Mouse (Mus musculus): ENCODE measurements around the gene Hhat. TPM values are rescaled to one million over a fixed set of nuclear protein-coding genes. Genes with fewer than 3 reads are reported as not detected.

Hhat gene
- polyA plus RNA-seq, 1 experiment from 2014 or later = 8.0 TPM

DNA sequence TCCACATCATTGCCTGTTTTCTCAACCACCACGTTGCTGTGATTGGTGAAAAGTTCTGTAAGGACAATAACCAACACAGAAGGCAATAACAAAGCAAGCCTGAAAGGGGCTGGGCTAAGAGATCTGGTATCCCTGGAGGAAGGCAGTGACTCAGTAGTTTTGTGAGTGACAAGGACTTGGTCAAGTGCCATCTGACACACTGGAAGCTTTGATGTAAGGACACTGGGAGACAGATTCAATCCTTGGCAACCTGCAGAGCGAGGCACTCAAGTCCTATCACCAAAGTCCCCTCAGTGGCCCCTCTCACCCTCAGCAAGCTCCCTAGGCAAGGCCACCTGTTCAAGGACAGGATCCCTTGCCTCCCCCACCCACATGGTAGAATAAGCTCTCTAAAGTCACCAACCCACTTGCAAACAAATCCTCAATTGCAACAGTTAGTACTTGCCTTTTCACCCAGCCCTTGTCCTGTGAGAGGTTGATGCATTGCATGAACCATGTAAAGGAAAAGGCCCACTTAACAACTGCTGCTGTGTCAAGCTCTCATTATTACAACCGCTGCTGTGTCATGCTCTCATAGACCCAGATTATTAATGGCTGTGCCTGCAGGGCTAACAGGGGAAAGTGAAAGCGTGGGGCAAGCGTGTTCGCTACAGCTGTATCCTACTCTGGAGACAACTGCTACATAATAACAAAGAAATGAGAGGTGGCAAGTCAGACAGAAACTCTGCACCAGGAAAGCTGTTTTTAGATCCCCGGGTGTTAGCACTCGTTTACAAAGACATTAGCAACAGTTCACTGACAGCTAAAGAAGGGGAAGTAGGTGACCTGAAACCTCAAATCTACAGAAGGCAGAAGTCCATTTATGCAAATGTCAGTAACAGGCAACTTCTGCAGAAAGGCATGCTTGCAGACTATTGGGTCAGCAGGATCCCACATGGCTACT, 18.1 kb downstream of the Hhat start:
- Histone ChIP-seq H3K4me2 (replicated peaks; ENCODE audit: low read depth, low read length) (peak overlapping the region; percentile 12; the same call in 1 of the 2 replicates), H3K4me1 (replicated peaks; ENCODE audit: control insufficient read depth, insufficient read depth, low read length) (peaks cover 5% of the 10 kb centered on the region; the same call in 1 of the 2 replicates), H3K36me3 (ENCODE audit: control insufficient read depth, insufficient read depth, low read length) (no peaks in the 10 kb centered on the region), H3K4me3 (ENCODE audit: low read depth, low read length) (no peak overlapping the region), H3K27ac (ENCODE audit: low read depth, low read length) (peak overlapping the region; percentile 42; the same call in 1 of the 2 replicates), H3K9me3 (ENCODE audit: control insufficient read depth, low read length) (no peaks in the 10 kb centered on the region), H3K27me3 (ENCODE audit: control insufficient read depth, insufficient read depth, low read length) (no peaks in the 10 kb centered on the region), H3K9ac (ENCODE audit: low read depth, low read length) (0 out of 2 replicates have a peak overlapping the region, but pooled peaks have one; percentile 16)
- ATAC-seq (ENCODE audit: low FRiP score) = peak; percentile 52
- WGBS = 40% methylated on average over 8 of the region's 8 CpGs
- DNase-seq (ENCODE audit: low spot score) = peak; percentile 58

DNA sequence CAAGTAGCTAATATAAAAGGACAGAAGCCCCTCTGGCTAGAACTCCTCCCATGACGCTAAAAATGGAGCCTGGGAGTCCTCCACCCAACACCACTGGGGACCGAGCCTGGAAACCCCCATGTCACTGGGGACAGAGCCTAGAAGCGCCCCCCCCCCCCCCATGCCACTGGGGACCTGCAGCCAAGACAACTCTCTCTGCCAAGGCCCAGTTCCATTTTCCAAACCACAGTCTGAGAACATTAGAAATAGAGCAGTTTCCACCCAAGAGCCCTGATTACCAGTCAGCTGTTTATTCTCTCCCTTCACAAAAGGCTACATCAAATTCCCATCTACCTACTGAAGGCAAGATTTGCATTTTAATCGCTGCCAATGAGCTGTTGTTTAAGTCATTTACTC, 21.0 kb downstream of the Hhat start:
- no peaks in the 10 kb centered on the region for H3K9me3 ChIP-seq (ENCODE audit: control insufficient read depth, low read length)
- H3K36me3 ChIP-seq (ENCODE audit: control insufficient read depth, insufficient read depth, low read length) = no peaks in the 10 kb centered on the region
- ATAC-seq (ENCODE audit: low FRiP score) (no peak), DNase-seq (ENCODE audit: low spot score) (no peak)
- H3K4me2 ChIP-seq (replicated peaks; ENCODE audit: low read depth, low read length) = no peak overlapping the region
- no peak overlapping the region for H3K4me3 ChIP-seq (ENCODE audit: low read depth, low read length)
- H3K27me3 ChIP-seq (ENCODE audit: control insufficient read depth, insufficient read depth, low read length) = no peaks in the 10 kb centered on the region
- 65% methylated on average over 4 of the region's 4 CpGs for WGBS
- H3K9ac ChIP-seq (ENCODE audit: low read depth, low read length) = no peak overlapping the region
- H3K4me1 ChIP-seq (replicated peaks; ENCODE audit: control insufficient read depth, insufficient read depth, low read length) = peaks cover 5% of the 10 kb centered on the region; the same call in 1 of the 2 replicates
- no peak overlapping the region for H3K27ac ChIP-seq (ENCODE audit: low read depth, low read length)

DNA sequence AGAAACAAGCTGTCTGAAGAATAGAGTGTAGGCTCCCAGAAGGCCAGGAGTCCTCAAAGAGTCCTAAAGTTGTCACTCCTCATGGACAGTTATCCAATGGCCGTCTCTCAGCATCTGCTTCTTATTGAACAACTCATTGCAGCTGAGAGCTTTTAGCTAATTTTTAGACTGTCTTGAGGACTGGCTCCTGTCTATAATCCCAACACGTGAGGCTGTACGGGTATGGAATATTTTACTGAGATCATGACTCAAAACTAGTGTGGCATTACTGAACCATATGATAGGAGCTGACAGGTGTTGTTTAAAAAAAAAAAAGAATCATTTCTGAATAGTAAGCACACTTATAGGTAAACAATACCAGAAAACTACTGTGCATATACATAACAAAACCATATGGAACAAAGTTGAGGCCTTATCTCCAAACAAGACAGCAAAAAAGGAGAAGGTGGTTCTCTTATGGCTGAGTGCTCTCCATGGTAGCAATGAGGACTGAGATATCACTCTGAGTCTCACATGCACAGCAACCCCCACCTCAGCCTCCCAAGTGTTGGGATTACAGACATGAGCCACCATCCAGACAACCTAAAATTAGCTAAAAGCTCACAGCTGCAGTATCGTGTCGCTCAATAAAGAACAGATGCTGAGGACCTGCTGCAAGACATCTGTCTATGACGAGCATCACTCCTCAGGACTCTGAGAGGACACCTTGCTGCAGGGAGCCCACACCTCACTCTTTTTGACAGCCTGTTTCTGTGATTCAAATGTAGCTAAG, 21.6 kb downstream of the Hhat start:
- Histone ChIP-seq H3K36me3 (ENCODE audit: control insufficient read depth, insufficient read depth, low read length) (no peaks in the 10 kb centered on the region), H3K9ac (ENCODE audit: low read depth, low read length) (no peak overlapping the region), H3K4me3 (ENCODE audit: low read depth, low read length) (no peak overlapping the region), H3K4me2 (replicated peaks; ENCODE audit: low read depth, low read length) (no peak overlapping the region), H3K27me3 (ENCODE audit: control insufficient read depth, insufficient read depth, low read length) (no peaks in the 10 kb centered on the region), H3K4me1 (replicated peaks; ENCODE audit: control insufficient read depth, insufficient read depth, low read length) (peaks cover 5% of the 10 kb centered on the region; the same call in 1 of the 2 replicates), H3K27ac (ENCODE audit: low read depth, low read length) (no peak overlapping the region), H3K9me3 (ENCODE audit: control insufficient read depth, low read length) (no peaks in the 10 kb centered on the region)
- ATAC-seq (ENCODE audit: low FRiP score) (no peak), DNase-seq (ENCODE audit: low spot score) (no peak)
- WGBS = 91% methylated on average over 6 of the region's 6 CpGs

DNA sequence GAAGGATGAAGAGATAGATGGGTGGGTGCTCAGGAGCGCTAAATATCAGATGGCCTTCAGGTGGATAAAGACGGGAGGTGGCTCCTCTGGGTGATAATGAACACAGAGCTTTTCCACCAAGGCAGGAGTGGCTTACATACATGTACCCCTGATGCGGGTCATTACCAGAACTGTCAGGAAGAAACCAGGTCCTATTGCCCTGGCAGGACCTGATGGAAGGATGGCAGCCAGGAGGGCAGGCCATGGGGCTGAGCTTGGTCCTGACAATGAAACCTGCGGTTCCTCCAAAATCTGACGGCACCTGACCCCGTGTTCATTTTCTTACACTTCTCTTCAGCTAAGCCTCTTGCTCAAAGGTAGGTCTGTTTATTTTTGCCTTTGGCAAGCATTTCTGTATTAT, 24.8 kb downstream of the Hhat start:
- Histone ChIP-seq H3K27ac (ENCODE audit: low read depth, low read length) (no peak overlapping the region), H3K9ac (ENCODE audit: low read depth, low read length) (no peak overlapping the region), H3K9me3 (ENCODE audit: control insufficient read depth, low read length) (no peaks in the 10 kb centered on the region), H3K4me3 (ENCODE audit: low read depth, low read length) (no peak overlapping the region), H3K4me1 (replicated peaks; ENCODE audit: control insufficient read depth, insufficient read depth, low read length) (no peaks in the 10 kb centered on the region), H3K27me3 (ENCODE audit: control insufficient read depth, insufficient read depth, low read length) (no peaks in the 10 kb centered on the region), H3K36me3 (ENCODE audit: control insufficient read depth, insufficient read depth, low read length) (no peaks in the 10 kb centered on the region), H3K4me2 (replicated peaks; ENCODE audit: low read depth, low read length) (no peak overlapping the region)
- ATAC-seq (ENCODE audit: low FRiP score) = no peak
- no peak for DNase-seq (ENCODE audit: low spot score)
- 75% methylated on average over 6 of the region's 6 CpGs for WGBS

DNA sequence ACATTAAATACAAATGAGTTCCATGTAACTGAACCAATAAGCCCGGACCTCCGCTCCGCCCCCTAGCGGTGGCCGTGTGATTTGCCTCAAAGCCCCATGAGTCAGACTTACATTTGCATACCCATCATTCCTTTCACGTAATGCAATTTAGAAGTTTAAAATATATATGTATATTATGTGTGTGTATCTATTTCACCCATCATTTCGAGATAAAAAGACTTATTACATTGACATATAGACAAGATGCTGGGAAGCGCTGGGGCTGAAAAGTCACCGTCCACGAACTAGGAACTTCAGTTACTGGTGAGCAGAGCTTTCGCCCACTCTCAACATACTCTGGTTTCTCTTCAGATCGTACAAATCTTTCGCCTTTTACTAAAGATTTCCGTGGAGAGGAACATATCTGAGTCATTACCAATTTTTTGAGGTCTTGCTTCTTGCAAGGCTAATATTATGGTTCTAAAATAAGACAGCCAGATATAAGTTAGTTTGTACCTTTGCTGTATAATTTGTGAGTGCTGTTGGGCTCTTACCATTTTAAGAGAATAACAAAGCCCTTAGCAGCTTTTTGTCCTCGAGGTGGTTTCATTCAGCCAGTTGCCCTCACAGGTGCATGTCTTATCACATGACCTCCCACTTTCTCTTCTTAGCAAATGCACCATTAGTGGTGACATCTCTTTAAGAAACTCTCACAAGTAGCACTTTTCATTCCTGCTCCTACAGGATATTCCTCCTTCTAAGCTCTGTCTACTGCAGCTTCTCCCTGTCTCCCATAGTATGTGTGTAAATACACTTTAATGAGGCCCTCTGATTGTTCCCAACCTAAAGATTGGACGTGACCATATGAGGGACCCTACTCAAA, 25.6 kb downstream of the Hhat start:
- no peak overlapping the region for H3K4me2 ChIP-seq (replicated peaks; ENCODE audit: low read depth, low read length)
- H3K27me3 ChIP-seq (ENCODE audit: control insufficient read depth, insufficient read depth, low read length) = no peaks in the 10 kb centered on the region
- 7% methylated on average over 16 of the region's 16 CpGs for WGBS
- DNase-seq (ENCODE audit: low spot score) = peak; percentile 72
- no peak for ATAC-seq (ENCODE audit: low FRiP score)
- no peak overlapping the region for H3K4me3 ChIP-seq (ENCODE audit: low read depth, low read length)
- no peaks in the 10 kb centered on the region for H3K9me3 ChIP-seq (ENCODE audit: control insufficient read depth, low read length)
- no peak overlapping the region for H3K27ac ChIP-seq (ENCODE audit: low read depth, low read length)
- no peaks in the 10 kb centered on the region for H3K36me3 ChIP-seq (ENCODE audit: control insufficient read depth, insufficient read depth, low read length)
- no peak overlapping the region for H3K9ac ChIP-seq (ENCODE audit: low read depth, low read length)
- no peaks in the 10 kb centered on the region for H3K4me1 ChIP-seq (replicated peaks; ENCODE audit: control insufficient read depth, insufficient read depth, low read length)

DNA sequence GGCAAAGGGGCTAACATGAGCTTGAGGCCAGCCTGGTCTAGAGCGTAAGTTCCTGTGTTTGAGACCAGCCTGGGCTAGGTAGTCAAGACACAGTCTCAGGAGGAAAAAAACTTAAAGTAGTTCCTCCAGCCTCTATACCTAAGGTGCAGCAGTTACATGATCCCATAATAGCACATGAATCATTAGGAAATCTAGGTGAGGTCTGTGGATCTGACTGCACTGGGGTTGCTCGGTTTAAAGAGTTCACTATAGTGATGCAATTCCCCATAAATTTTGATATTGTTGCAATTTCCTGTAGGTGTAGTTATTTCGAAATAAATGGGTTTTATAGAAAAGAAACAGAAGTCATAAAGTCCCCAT, 26.2 kb downstream of the Hhat start:
- H3K4me3 ChIP-seq (ENCODE audit: low read depth, low read length) = no peak overlapping the region
- DNase-seq (ENCODE audit: low spot score) (no peak), ATAC-seq (ENCODE audit: low FRiP score) (no peak)
- H3K4me2 ChIP-seq (replicated peaks; ENCODE audit: low read depth, low read length) = no peak overlapping the region
- no peaks in the 10 kb centered on the region for H3K9me3 ChIP-seq (ENCODE audit: control insufficient read depth, low read length)
- WGBS = 66% methylated on average over 3 of the region's 3 CpGs
- no peaks in the 10 kb centered on the region for H3K36me3 ChIP-seq (ENCODE audit: control insufficient read depth, insufficient read depth, low read length)
- H3K4me1 ChIP-seq (replicated peaks; ENCODE audit: control insufficient read depth, insufficient read depth, low read length) = no peaks in the 10 kb centered on the region
- H3K27ac ChIP-seq (ENCODE audit: low read depth, low read length) = no peak overlapping the region
- H3K27me3 ChIP-seq (ENCODE audit: control insufficient read depth, insufficient read depth, low read length) = no peaks in the 10 kb centered on the region
- H3K9ac ChIP-seq (ENCODE audit: low read depth, low read length) = no peak overlapping the region

- no peaks in the 10 kb centered on the region for H3K27me3 ChIP-seq (ENCODE audit: control insufficient read depth, insufficient read depth, low read length)
- no peaks in the 10 kb centered on the region for H3K36me3 ChIP-seq (ENCODE audit: control insufficient read depth, insufficient read depth, low read length)
- no peak for ATAC-seq (ENCODE audit: low FRiP score)
- no peak overlapping the region for H3K4me2 ChIP-seq (replicated peaks; ENCODE audit: low read depth, low read length)
- no peaks in the 10 kb centered on the region for H3K9me3 ChIP-seq (ENCODE audit: control insufficient read depth, low read length)
- no peak for DNase-seq (ENCODE audit: low spot score)
- no peak overlapping the region for H3K4me3 ChIP-seq (ENCODE audit: low read depth, low read length)
- WGBS = 83% methylated on average over 7 of the region's 7 CpGs
- no peaks in the 10 kb centered on the region for H3K4me1 ChIP-seq (replicated peaks; ENCODE audit: control insufficient read depth, insufficient read depth, low read length)
- no peak overlapping the region for H3K9ac ChIP-seq (ENCODE audit: low read depth, low read length)
- H3K27ac ChIP-seq (ENCODE audit: low read depth, low read length) = no peak overlapping the region
Measured at GRCm38 (mm10) chr1:192742394-192743251, 28.4 kb downstream of the Hhat start.

DNA sequence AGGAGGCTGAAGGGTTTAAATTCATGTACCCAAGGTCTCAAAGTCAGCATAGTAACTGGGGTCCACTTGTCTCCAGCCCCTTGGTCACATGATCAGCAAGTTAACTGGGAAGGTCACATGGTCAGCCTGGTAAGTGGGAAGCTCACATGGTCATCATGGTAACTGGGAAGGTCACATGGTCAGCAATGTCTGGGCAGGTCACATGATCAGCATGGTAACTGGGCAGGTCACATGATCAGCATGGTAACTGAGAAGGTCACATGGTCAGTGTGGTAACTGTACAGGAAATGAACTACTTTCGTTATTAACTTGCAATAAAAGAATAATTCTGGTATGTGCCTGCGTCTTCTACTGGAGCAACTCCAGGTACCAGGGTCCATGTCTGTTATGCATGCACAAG, 29.1 kb downstream of the Hhat start:
- no peak overlapping the region for H3K4me3 ChIP-seq (ENCODE audit: low read depth, low read length)
- no peaks in the 10 kb centered on the region for H3K36me3 ChIP-seq (ENCODE audit: control insufficient read depth, insufficient read depth, low read length)
- no peak overlapping the region for H3K27ac ChIP-seq (ENCODE audit: low read depth, low read length)
- no peaks in the 10 kb centered on the region for H3K9me3 ChIP-seq (ENCODE audit: control insufficient read depth, low read length)
- no peaks in the 10 kb centered on the region for H3K27me3 ChIP-seq (ENCODE audit: control insufficient read depth, insufficient read depth, low read length)
- no peak overlapping the region for H3K9ac ChIP-seq (ENCODE audit: low read depth, low read length)
- no peak for ATAC-seq (ENCODE audit: low FRiP score)
- no peak for DNase-seq (ENCODE audit: low spot score)
- whole genome bisulfite sequencing = 94% methylated on average over 2 of the region's 2 CpGs
- no peak overlapping the region for H3K4me2 ChIP-seq (replicated peaks; ENCODE audit: low read depth, low read length)
- no peaks in the 10 kb centered on the region for H3K4me1 ChIP-seq (replicated peaks; ENCODE audit: control insufficient read depth, insufficient read depth, low read length)

Measured in hindbrain, embryonic 11.5 days (tissue).